Mouse (Mus musculus) C2C12 (cell line): ENCODE results near the gene Smok3a.

ENCODE experiments used
- CEBPB ChIP-seq: IDR thresholded peaks from one replicate; pipeline ENCODE4 v1.6.1; 2011; ENCODE audit warnings: low read depth, mild to moderate bottlenecking, control low read depth, moderate library complexity
- CTCF ChIP-seq: IDR thresholded peaks from one replicate; pipeline ENCODE4 v1.5.1; 2011; ENCODE audit not compliant: control insufficient read depth, insufficient read depth, insufficient read length
- MAX ChIP-seq: IDR thresholded peaks from one replicate; pipeline ENCODE4 v1.6.1; 2011; ENCODE audit warnings: mild to moderate bottlenecking, control low read depth
- MYOG ChIP-seq: IDR thresholded peaks from one replicate; pipeline ENCODE4 v1.6.1; 2011; ENCODE audit not compliant: control insufficient read depth, insufficient read length; ENCODE audit errors: extremely low read depth
- USF1 ChIP-seq: IDR thresholded peaks from one replicate; pipeline ENCODE4 v1.6.1; 2011; ENCODE audit warnings: low read depth, mild to moderate bottlenecking, control low read depth, moderate library complexity

DNA sequence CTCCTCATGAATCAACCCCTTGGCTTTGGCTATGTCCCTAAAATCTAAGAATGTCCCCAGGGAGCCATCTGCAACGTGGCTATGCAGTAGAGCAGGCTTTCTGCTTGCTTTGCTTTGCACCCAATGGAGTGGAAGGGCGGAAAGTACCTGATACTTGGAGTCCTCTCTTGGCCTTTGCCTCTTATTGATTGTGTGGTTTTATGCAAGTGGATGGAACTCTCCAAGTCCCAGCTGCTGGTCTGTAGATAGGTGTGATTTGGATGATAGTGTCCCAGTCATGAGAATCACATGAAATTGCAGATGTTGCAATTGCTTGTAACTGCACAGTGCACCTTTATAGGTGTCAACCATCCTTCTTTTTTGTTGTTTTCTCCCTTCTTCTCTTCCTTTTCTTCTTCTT is 55.1 kb downstream of the Smok3a start:
- TF ChIP-seq CTCF (no peak), MAX (no peak), USF1 (no peak), CEBPB (no peak), MYOG (no peak)
